Mouse (Mus musculus) neural tube, postnatal 0 days (tissue): ENCODE data around the gene Tspan32. TPM values are rescaled to one million over a fixed set of nuclear protein-coding genes. Genes with fewer than 3 reads are reported as not detected.

Source experiments
- polyA plus RNA-seq: library from polyadenylated mRNA; unstranded; fragments of >200 nt; fragmentation: Nextera tagmentation; extraction: Ambion mirVana; gene quantifications from 2 replicates; pipeline ENCODE4 v1.2.1, GENCODE M21; 2015

The Tspan32 gene
- 0.42 and 0.62 TPM in 2 replicates for polyA plus RNA-seq

GRCm38 (mm10) chr7:143004727-143005343 lies at the start of gene Tspan32:
Tspan32 (plus strand) TSS chr7:143005046.

GRCm38 (mm10) chr7:142968809-142969511 lies 35.9 kb upstream of the Tspan32 start, which contains the start of gene Ascl2:
Ascl2 (minus strand) TSS chr7:142969264.

GRCm38 (mm10) chr7:143052626-143053007 lies 47.8 kb downstream of the Tspan32 start, which contains the start of gene Cd81:
Cd81 (plus strand) TSS chr7:143052739.

DNA sequence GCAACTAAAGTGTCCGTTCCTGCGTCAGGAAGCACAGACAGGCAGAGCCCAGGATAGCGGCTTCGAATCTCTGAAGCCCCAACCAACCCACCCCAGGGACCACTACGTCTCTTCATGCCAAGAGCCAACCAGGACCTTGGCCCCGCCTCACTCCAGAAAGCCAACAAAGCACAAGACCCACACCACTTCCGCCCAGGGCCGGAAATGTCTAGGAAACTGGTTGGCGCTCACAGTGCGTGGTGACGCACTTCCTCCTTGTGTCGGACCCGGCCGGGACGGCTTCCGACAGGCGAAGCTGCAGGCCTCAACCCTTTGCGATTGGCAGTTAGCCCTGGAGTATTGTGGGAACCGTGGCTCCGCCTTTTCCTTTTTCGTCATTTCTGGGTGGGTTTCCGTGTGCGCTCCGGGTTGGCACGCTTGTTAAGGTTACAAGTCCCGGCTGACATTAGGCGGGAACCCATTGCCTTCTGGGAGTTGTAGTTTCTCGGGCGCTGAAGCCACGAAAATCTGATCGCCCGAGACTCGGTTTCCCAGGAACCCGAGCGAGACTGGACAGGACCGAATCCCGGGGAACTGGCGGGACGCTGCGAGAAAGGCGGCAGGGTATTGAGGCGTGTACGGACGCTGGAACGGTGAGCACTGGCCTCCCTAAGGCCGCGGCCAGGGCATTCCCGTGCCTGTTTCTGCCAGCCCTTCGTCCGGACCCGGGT lies 64.2 kb downstream of the Tspan32 start, which contains the start of gene Tssc4:
Tssc4 (plus strand) TSS at position 368 of the 710 bp plus-strand sequence.

Other genes with a start within 250 kb of the Tspan32 start
- gene Th, start 73.9 kb upstream of the Tspan32 start, polyA plus RNA-seq, result 1.5 and 2.1 TPM in 2 replicates
- 0.98 and 1.1 TPM in 2 replicates for gene Ascl2, start 35.8 kb upstream of the Tspan32 start, polyA plus RNA-seq
- gene Cd81, start 47.7 kb downstream of the Tspan32 start, polyA plus RNA-seq, result 891 and 921 TPM in 2 replicates
- 84.7 and 93.5 TPM in 2 replicates for gene Tssc4, start 64.2 kb downstream of the Tspan32 start, polyA plus RNA-seq
- 1.1 and 2.1 TPM in 2 replicates for gene Trpm5, start 89.6 kb downstream of the Tspan32 start, polyA plus RNA-seq
- gene Kcnq1, start 101.3 kb downstream of the Tspan32 start, polyA plus RNA-seq, result 0.48 and 0.59 TPM in 2 replicates